ENCODE assay signal across 16 mouse cellular contexts in the genomic region with DNA sequence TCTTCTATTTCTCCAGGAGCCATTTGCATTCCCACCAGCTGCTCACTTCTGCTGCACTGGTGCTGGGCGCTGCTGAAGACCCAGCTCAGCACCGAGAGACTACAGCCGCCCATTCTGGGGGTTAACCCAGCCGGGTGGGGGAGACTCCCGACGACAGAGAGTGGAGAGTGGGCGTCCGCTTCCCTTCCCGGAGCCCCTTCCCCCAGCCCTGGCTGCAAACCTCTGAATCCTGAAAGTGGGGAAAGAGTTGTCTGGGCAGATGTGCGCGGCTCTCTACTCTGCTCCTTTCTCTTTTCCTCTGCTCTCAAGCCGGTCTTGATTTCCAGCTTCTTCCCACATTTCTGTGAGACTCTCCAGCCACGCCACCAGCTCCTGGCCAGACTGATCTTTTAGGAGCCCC. TPM values are rescaled to one million over a fixed set of nuclear protein-coding genes. Genes with fewer than 3 reads are reported as not detected.
DNase-seq lines count a peak whose midpoint lies in the region; ATAC-seq lines count a peak whose summit lies in the region.
"Had no signal": no experiment of that assay in that cellular context is flagged by ENCODE, and none has a peak within 500 bp of the region (broad histone marks: within the 10 kb centered on the region; RNA-seq: fewer than 3 reads in every experiment).

No protein-coding gene starts in this region.

- H3K27me3 ChIP-seq in kidney, embryonic 16.5 days (ENCODE audit: insufficient read depth, low read length) = peaks cover 88% of the 10 kb centered on the region
- peaks cover 89% of the 10 kb centered on the region for H3K27me3 ChIP-seq in kidney, embryonic 14.5 days (ENCODE audit: control insufficient read depth, insufficient read depth, low read length)
- peaks cover 79% of the 10 kb centered on the region for H3K27me3 ChIP-seq in embryonic facial prominence, embryonic 15.5 days
- peaks cover 86% of the 10 kb centered on the region for H3K27me3 ChIP-seq in neural tube, embryonic 11.5 days (ENCODE audit: control insufficient read depth, insufficient read depth, low read length)

- H3K27ac ChIP-seq in kidney, embryonic 16.5 days (ENCODE audit: low read length) = no peak overlapping the region
- no peak overlapping the region for H3K27ac ChIP-seq in kidney, embryonic 14.5 days (ENCODE audit: low read depth, low read length)
- H3K27ac ChIP-seq in embryonic facial prominence, embryonic 15.5 days (replicated peaks) = peak overlapping the region; percentile 23; the same call in 1 of the 2 replicates
- H3K27ac ChIP-seq in neural tube, embryonic 11.5 days (ENCODE audit: low read depth, low read length) = no peak overlapping the region
- H3K27ac ChIP-seq: heart, adult 2 months; kidney, embryonic 15.5 days; left cerebral cortex, adult 2 months had no signal

- H3K9ac ChIP-seq in kidney, embryonic 16.5 days (replicated peaks; ENCODE audit: low read length) = no peak overlapping the region
- H3K9ac ChIP-seq in kidney, embryonic 14.5 days (ENCODE audit: low read depth, low read length) = no peak overlapping the region
- no peak overlapping the region for H3K9ac ChIP-seq in embryonic facial prominence, embryonic 15.5 days
- H3K9ac ChIP-seq in neural tube, embryonic 11.5 days (ENCODE audit: low read length) = no peak overlapping the region
- H3K9ac ChIP-seq: kidney, embryonic 15.5 days; liver, postnatal 0 days had no signal

- no peaks in the 10 kb centered on the region for H3K9me3 ChIP-seq in kidney, embryonic 16.5 days (ENCODE audit: low read length)
- H3K9me3 ChIP-seq in kidney, embryonic 14.5 days (ENCODE audit: control insufficient read depth, low read length) = no peaks in the 10 kb centered on the region
- H3K9me3 ChIP-seq in embryonic facial prominence, embryonic 15.5 days (replicated peaks) = no peaks in the 10 kb centered on the region
- no peaks in the 10 kb centered on the region for H3K9me3 ChIP-seq in neural tube, embryonic 11.5 days (ENCODE audit: control insufficient read depth, low read length)
- H3K9me3 ChIP-seq: kidney, embryonic 15.5 days had no signal

- peak; percentile 55 for DNase-seq in embryo, embryonic 10.5 days (ENCODE audit: low spot score)
- no peak for DNase-seq in embryo, embryonic 10 days (ENCODE audit: low spot score)
- DNase-seq in neural tube, embryonic 11.5 days (ENCODE audit: low spot score) = peak; percentile 49
- DNase-seq in adrenal gland, postnatal 4 days (ENCODE audit: low spot score in 2 of 2) = no peak
- no peak for DNase-seq in gastrocnemius, adult 18-20 months (ENCODE audit: low spot score)
- DNase-seq: adrenal gland, postnatal 10 days; cerebellum, adult 2 months; liver, postnatal 0 days; thymus, postnatal 4 days had no signal

- H3K36me3 ChIP-seq in kidney, embryonic 16.5 days (ENCODE audit: insufficient read depth, low read length) = no peaks in the 10 kb centered on the region
- H3K36me3 ChIP-seq in kidney, embryonic 14.5 days (ENCODE audit: control insufficient read depth, insufficient read depth, low read length) = no peaks in the 10 kb centered on the region
- H3K36me3 ChIP-seq in embryonic facial prominence, embryonic 15.5 days = no peaks in the 10 kb centered on the region
- no peaks in the 10 kb centered on the region for H3K36me3 ChIP-seq in neural tube, embryonic 11.5 days (ENCODE audit: control insufficient read depth, insufficient read depth, low read length)
- H3K36me3 ChIP-seq: kidney, embryonic 15.5 days had no signal

- no peak for ATAC-seq in kidney, embryonic 16.5 days (ENCODE audit: low FRiP score, low TSS enrichment)
- no peak for ATAC-seq in kidney, embryonic 14.5 days (ENCODE audit: low FRiP score, low TSS enrichment)
- no peak for ATAC-seq in embryonic facial prominence, embryonic 15.5 days (ENCODE audit: insufficient number of reproducible peaks, low FRiP score, low TSS enrichment, low read depth)
- ATAC-seq in neural tube, embryonic 11.5 days (ENCODE audit: insufficient read depth, low FRiP score, low TSS enrichment) = no peak
- ATAC-seq: liver, postnatal 0 days had no signal

- 0 out of 2 replicates have a peak overlapping the region, but pooled peaks have one; percentile 8 for H3K4me3 ChIP-seq in kidney, embryonic 16.5 days (ENCODE audit: low read length)
- no peak overlapping the region; the same call in 1 of the 2 replicates for H3K4me3 ChIP-seq in kidney, embryonic 14.5 days (ENCODE audit: low read length)
- H3K4me3 ChIP-seq in embryonic facial prominence, embryonic 15.5 days (replicated peaks) = peak overlapping the region; percentile 30
- no peak overlapping the region for H3K4me3 ChIP-seq in neural tube, embryonic 11.5 days (ENCODE audit: low read depth, low read length)
- H3K4me3 ChIP-seq: heart, adult 2 months; kidney, embryonic 15.5 days; left cerebral cortex, adult 2 months had no signal

- no peak overlapping the region for H3K4me2 ChIP-seq in kidney, embryonic 16.5 days (replicated peaks; ENCODE audit: low read depth, low read length)
- H3K4me2 ChIP-seq in kidney, embryonic 14.5 days (replicated peaks; ENCODE audit: low read depth, low read length) = no peak overlapping the region
- peak overlapping the region; percentile 37 for H3K4me2 ChIP-seq in embryonic facial prominence, embryonic 15.5 days (replicated peaks)
- peak overlapping the region; percentile 13; the same call in 1 of the 2 replicates for H3K4me2 ChIP-seq in neural tube, embryonic 11.5 days (ENCODE audit: low read depth)
- H3K4me2 ChIP-seq: kidney, embryonic 15.5 days had no signal

- WGBS in kidney, embryonic 16.5 days = 1% methylated on average over 13 of the region's 13 CpGs
- 2% methylated on average over 13 of the region's 13 CpGs for WGBS in kidney, embryonic 14.5 days
- 5% methylated on average over 13 of the region's 13 CpGs for WGBS in embryonic facial prominence, embryonic 15.5 days
- 0% methylated on average over 13 of the region's 13 CpGs for WGBS in neural tube, embryonic 11.5 days

- H3K4me1 ChIP-seq in kidney, embryonic 16.5 days (ENCODE audit: insufficient read depth, low read length) = peaks cover 7% of the 10 kb centered on the region; the same call in 1 of the 2 replicates
- H3K4me1 ChIP-seq in kidney, embryonic 14.5 days (ENCODE audit: control insufficient read depth, insufficient read depth, low read length) = peaks cover 8% of the 10 kb centered on the region; the same call in 1 of the 2 replicates
- peaks cover 14% of the 10 kb centered on the region for H3K4me1 ChIP-seq in embryonic facial prominence, embryonic 15.5 days
- H3K4me1 ChIP-seq in neural tube, embryonic 11.5 days (ENCODE audit: control insufficient read depth, insufficient read depth, low read length) = no peaks in the 10 kb centered on the region; the same call in 1 of the 2 replicates

RNA-seq across cellular contexts. Expression of gene Pitx2, which starts 2.6 kb away (rescaled TPM):
- polyA plus RNA-seq in kidney, embryonic 16.5 days (2015; fragmentation: Nextera tagmentation; extraction: Ambion mirVana) = 7.2 and 10.3 TPM in 2 replicates
- 1.7 and 1.8 TPM in 2 replicates for polyA plus RNA-seq in kidney, embryonic 14.5 days (2014; fragmentation: Nextera tagmentation; extraction: Ambion mirVana)
- polyA plus RNA-seq in embryonic facial prominence, embryonic 15.5 days (2015; fragmentation: Nextera tagmentation; extraction: Ambion mirVana) = 82.5 and 88.3 TPM in 2 replicates
- 16.1 and 19.1 TPM in 2 replicates for polyA plus RNA-seq in neural tube, embryonic 11.5 days (2014; fragmentation: Nextera tagmentation; extraction: Ambion mirVana)
- total RNA-seq in adrenal gland, postnatal 4 days (2021) = 1 to 10 TPM in 1 of 2 experiments, under 1 TPM in 1; 0.53 to 1.5 TPM
- 10 to 100 TPM in 1 of 2 experiments, 1 to 10 TPM in 1; 5.4 to 13.3 TPM for total RNA-seq in gastrocnemius, adult 18-20 months (2021)
- total RNA-seq: left cerebral cortex, adult 2 months; MEL had no signal

Comparison
In these comparisons a context has a peak if more than half of its experiments do, and no peak if none do; other contexts are left out.
1. DNase-seq: peak in embryo, embryonic 10.5 days (single experiment) and neural tube, embryonic 11.5 days (single experiment); none in embryo, embryonic 10 days (single experiment), adrenal gland, postnatal 4 days (0 of 2) and gastrocnemius, adult 18-20 months (single experiment).
2. H3K4me3 ChIP-seq: peak in kidney, embryonic 16.5 days (single experiment) and embryonic facial prominence, embryonic 15.5 days (single experiment); none in kidney, embryonic 14.5 days (single experiment) and neural tube, embryonic 11.5 days (single experiment).
3. H3K4me2 ChIP-seq: peak in embryonic facial prominence, embryonic 15.5 days (single experiment) and neural tube, embryonic 11.5 days (single experiment); none in kidney, embryonic 16.5 days (single experiment) and kidney, embryonic 14.5 days (single experiment).